Mouse (Mus musculus): ENCODE data around the gene Rbfox3. TPM values are rescaled to one million over a fixed set of nuclear protein-coding genes. Genes with fewer than 3 reads are reported as not detected.

Rbfox3 gene
- polyA plus RNA-seq, 1 experiment from 2014 or later: 0.29 TPM

GRCm38 (mm10) chr11:118915888-118916287, 4.5 kb upstream of the Rbfox3 start:
- peaks cover 24% of the 10 kb centered on the region for H3K27me3 ChIP-seq
- H3K4me3 ChIP-seq: no peak overlapping the region
- H3K27ac ChIP-seq: no peak overlapping the region
- H3K4me2 ChIP-seq: no peak overlapping the region
- no peaks in the 10 kb centered on the region for H3K4me1 ChIP-seq
- WGBS: 28% methylated on average over 2 of the region's 2 CpGs
- H3K9ac ChIP-seq: no peak overlapping the region
- no peaks in the 10 kb centered on the region for H3K36me3 ChIP-seq
- H3K9me3 ChIP-seq: no peaks in the 10 kb centered on the region
- ATAC-seq (ENCODE audit: borderline replicate concordance, extremely low read depth, low FRiP score, low TSS enrichment): no peak

- ATAC-seq (ENCODE audit: borderline replicate concordance, extremely low read depth, low FRiP score, low TSS enrichment): no peak
- 54% methylated on average over 6 of the region's 6 CpGs for WGBS
- H3K4me3 ChIP-seq: no peak overlapping the region
- no peak overlapping the region for H3K9ac ChIP-seq
- peaks cover 56% of the 10 kb centered on the region for H3K27me3 ChIP-seq
- no peaks in the 10 kb centered on the region for H3K9me3 ChIP-seq
- no peak overlapping the region for H3K4me2 ChIP-seq
- H3K27ac ChIP-seq: no peak overlapping the region
- peaks cover 9% of the 10 kb centered on the region; the same call in 1 of the 2 replicates for H3K4me1 ChIP-seq
- H3K36me3 ChIP-seq: no peaks in the 10 kb centered on the region
These were observed 1.3 kb upstream of the Rbfox3 start for GRCm38 (mm10) chr11:118912686-118913085.

GRCm38 (mm10) chr11:118910756-118911155, 641 bp downstream of the Rbfox3 start:
- Histone ChIP-seq H3K27ac (no peak overlapping the region), H3K27me3 (peaks cover 75% of the 10 kb centered on the region)

GRCm38 (mm10) chr11:118909814-118910201, 1.6 kb downstream of the Rbfox3 start:
- H3K36me3 ChIP-seq: no peaks in the 10 kb centered on the region
- no peak for ATAC-seq (ENCODE audit: borderline replicate concordance, extremely low read depth, low FRiP score, low TSS enrichment)
- 1% methylated on average over 13 of the region's 13 CpGs for WGBS
- H3K27me3 ChIP-seq: peaks cover 84% of the 10 kb centered on the region
- peaks cover 9% of the 10 kb centered on the region; the same call in 1 of the 2 replicates for H3K4me1 ChIP-seq
- H3K9me3 ChIP-seq: no peaks in the 10 kb centered on the region
- peak overlapping the region; percentile 28 for H3K4me3 ChIP-seq
- H3K9ac ChIP-seq: no peak overlapping the region
- peak overlapping the region; percentile 60 for H3K4me2 ChIP-seq
- H3K27ac ChIP-seq: no peak overlapping the region

More at GRCm38 (mm10) chr11:118910756-118911155, 641 bp downstream of the Rbfox3 start:
- H3K36me3 ChIP-seq: no peaks in the 10 kb centered on the region
- no peak overlapping the region for H3K4me2 ChIP-seq
- H3K4me1 ChIP-seq: peaks cover 9% of the 10 kb centered on the region; the same call in 1 of the 2 replicates
- H3K4me3 ChIP-seq: no peak overlapping the region
- no peaks in the 10 kb centered on the region for H3K9me3 ChIP-seq
- H3K9ac ChIP-seq: no peak overlapping the region
- no peak for ATAC-seq (ENCODE audit: borderline replicate concordance, extremely low read depth, low FRiP score, low TSS enrichment)
- WGBS: 75% methylated on average over 10 of the region's 10 CpGs

GRCm38 (mm10) chr11:118908981-118909813, 2.2 kb downstream of the Rbfox3 start:
- under 1% methylated on average over 64 of the region's 90 CpGs for WGBS
- H3K36me3 ChIP-seq: no peaks in the 10 kb centered on the region
- H3K27ac ChIP-seq: no peak overlapping the region
- H3K27me3 ChIP-seq: peaks cover 83% of the 10 kb centered on the region
- no peak overlapping the region for H3K9ac ChIP-seq
- peaks cover 9% of the 10 kb centered on the region; the same call in 1 of the 2 replicates for H3K4me1 ChIP-seq
- peak overlapping the region; percentile 60 for H3K4me2 ChIP-seq
- H3K4me3 ChIP-seq: peak overlapping the region; percentile 28
- ATAC-seq (ENCODE audit: borderline replicate concordance, extremely low read depth, low FRiP score, low TSS enrichment): 0 out of 2 replicates have a peak, but pooled peaks have one; percentile 12
- H3K9me3 ChIP-seq: no peaks in the 10 kb centered on the region

- Histone ChIP-seq H3K4me3 (peak overlapping the region; percentile 28), H3K36me3 (no peaks in the 10 kb centered on the region), H3K4me2 (peak overlapping the region; percentile 60), H3K9ac (no peak overlapping the region), H3K4me1 (peaks cover 9% of the 10 kb centered on the region; the same call in 1 of the 2 replicates), H3K27me3 (peaks cover 83% of the 10 kb centered on the region), H3K9me3 (no peaks in the 10 kb centered on the region), H3K27ac (no peak overlapping the region)
- WGBS: under 1% methylated on average over 37 of the region's 52 CpGs
- ATAC-seq (ENCODE audit: borderline replicate concordance, extremely low read depth, low FRiP score, low TSS enrichment): 0 out of 2 replicates have a peak, but pooled peaks have one; percentile 20
These were observed 2.9 kb downstream of the Rbfox3 start for GRCm38 (mm10) chr11:118908431-118908980.

GRCm38 (mm10) chr11:118907471-118908401, 3.7 kb downstream of the Rbfox3 start:
- H3K4me2 ChIP-seq: no peak overlapping the region
- H3K9ac ChIP-seq: no peak overlapping the region
- H3K27me3 ChIP-seq: peaks cover 78% of the 10 kb centered on the region
- no peaks in the 10 kb centered on the region for H3K36me3 ChIP-seq
- WGBS: 2% methylated on average over 43 of the region's 43 CpGs
- H3K4me1 ChIP-seq: peaks cover 9% of the 10 kb centered on the region; the same call in 1 of the 2 replicates
- no peak overlapping the region for H3K27ac ChIP-seq
- H3K4me3 ChIP-seq: no peak overlapping the region
- no peaks in the 10 kb centered on the region for H3K9me3 ChIP-seq
- no peak for ATAC-seq (ENCODE audit: borderline replicate concordance, extremely low read depth, low FRiP score, low TSS enrichment)

- Histone ChIP-seq H3K4me2 (no peak overlapping the region), H3K36me3 (no peaks in the 10 kb centered on the region), H3K4me1 (peaks cover 9% of the 10 kb centered on the region; the same call in 1 of the 2 replicates), H3K27ac (no peak overlapping the region), H3K27me3 (peaks cover 73% of the 10 kb centered on the region), H3K4me3 (no peak overlapping the region), H3K9me3 (no peaks in the 10 kb centered on the region), H3K9ac (no peak overlapping the region)
- no peak for ATAC-seq (ENCODE audit: borderline replicate concordance, extremely low read depth, low FRiP score, low TSS enrichment)
- WGBS: 3% methylated on average over 22 of the region's 23 CpGs
These were observed 4.5 kb downstream of the Rbfox3 start for GRCm38 (mm10) chr11:118906824-118907470.

- ATAC-seq (ENCODE audit: borderline replicate concordance, extremely low read depth, low FRiP score, low TSS enrichment): no peak
- 16% methylated on average over 12 of the region's 12 CpGs for WGBS
- no peak overlapping the region for H3K27ac ChIP-seq
- no peak overlapping the region for H3K4me3 ChIP-seq
- no peaks in the 10 kb centered on the region for H3K36me3 ChIP-seq
- H3K9ac ChIP-seq: no peak overlapping the region
- H3K27me3 ChIP-seq: peaks cover 67% of the 10 kb centered on the region
- peaks cover 9% of the 10 kb centered on the region; the same call in 1 of the 2 replicates for H3K4me1 ChIP-seq
- H3K4me2 ChIP-seq: no peak overlapping the region
- H3K9me3 ChIP-seq: no peaks in the 10 kb centered on the region
These were observed 5.1 kb downstream of the Rbfox3 start for GRCm38 (mm10) chr11:118906131-118906823.

GRCm38 (mm10) chr11:118905656-118906055, 5.7 kb downstream of the Rbfox3 start:
- no peak overlapping the region for H3K9ac ChIP-seq
- H3K27ac ChIP-seq: no peak overlapping the region
- no peak overlapping the region for H3K4me2 ChIP-seq
- peaks cover 65% of the 10 kb centered on the region for H3K27me3 ChIP-seq
- ATAC-seq (ENCODE audit: borderline replicate concordance, extremely low read depth, low FRiP score, low TSS enrichment): no peak
- no peaks in the 10 kb centered on the region for H3K36me3 ChIP-seq
- 37% methylated on average over 11 of the region's 11 CpGs for WGBS
- no peak overlapping the region for H3K4me3 ChIP-seq
- no peaks in the 10 kb centered on the region for H3K9me3 ChIP-seq
- peaks cover 9% of the 10 kb centered on the region; the same call in 1 of the 2 replicates for H3K4me1 ChIP-seq
